Mouse (Mus musculus): ENCODE results near the gene Ly6f.

The Ly6f gene

GRCm38 (mm10) chr15:75318584-75318983 is 50.4 kb downstream of the Ly6f start:
- DNase-seq: no peak

GRCm38 (mm10) chr15:75320104-75320503 is 51.9 kb downstream of the Ly6f start:
- no peak for DNase-seq
